Mouse (Mus musculus): ENCODE data around the gene Cadm3. TPM values are rescaled to one million over a fixed set of nuclear protein-coding genes. Genes with fewer than 3 reads are reported as not detected.

Cadm3 gene
- polyA plus RNA-seq (2014; fragmentation: Illumina TruSeq; extraction: RNeasy Lipid Tissue Mini Kit (QIAGEN cat#74804); ENCODE audit: insufficient read depth, low read depth, low replicate concordance): 0.82 TPM

GRCm38 (mm10) chr1:173367356-173368046, at the start of gene Cadm3:
Gene Cadm3 (minus strand): TSS chr1:173367695.

GRCm38 (mm10) chr1:173350372-173350957, 17.0 kb downstream of the Cadm3 start, which contains the start of gene Aim2:
Gene Aim2 (plus strand): TSS chr1:173350879.

GRCm38 (mm10) chr1:173333312-173334253, 33.9 kb downstream of the Cadm3 start, which contains the start of gene Ackr1:
Gene Ackr1 (minus strand): TSS chr1:173333750.

Other genes starting within 250 kb of the Cadm3 start
- gene Olfr1408, start 230.3 kb downstream of the Cadm3 start, polyA plus RNA-seq (2014; fragmentation: Illumina TruSeq; extraction: RNeasy Lipid Tissue Mini Kit (QIAGEN cat#74804); ENCODE audit: insufficient read depth, low read depth, low replicate concordance): not detected
- gene Olfr1406, start 177.1 kb downstream of the Cadm3 start, polyA plus RNA-seq (2014; fragmentation: Illumina TruSeq; extraction: RNeasy Lipid Tissue Mini Kit (QIAGEN cat#74804); ENCODE audit: insufficient read depth, low read depth, low replicate concordance): not detected
- not detected for gene Olfr218, start 169.9 kb downstream of the Cadm3 start, polyA plus RNA-seq (2014; fragmentation: Illumina TruSeq; extraction: RNeasy Lipid Tissue Mini Kit (QIAGEN cat#74804); ENCODE audit: insufficient read depth, low read depth, low replicate concordance)
- not detected for gene Olfr1404, start 155.3 kb downstream of the Cadm3 start, polyA plus RNA-seq (2014; fragmentation: Illumina TruSeq; extraction: RNeasy Lipid Tissue Mini Kit (QIAGEN cat#74804); ENCODE audit: insufficient read depth, low read depth, low replicate concordance)
- gene Fcer1a, start 140.5 kb downstream of the Cadm3 start, polyA plus RNA-seq (2014; fragmentation: Illumina TruSeq; extraction: RNeasy Lipid Tissue Mini Kit (QIAGEN cat#74804); ENCODE audit: insufficient read depth, low read depth, low replicate concordance): 0.33 TPM
- not detected for gene Olfr418, start 101.7 kb downstream of the Cadm3 start, polyA plus RNA-seq (2014; fragmentation: Illumina TruSeq; extraction: RNeasy Lipid Tissue Mini Kit (QIAGEN cat#74804); ENCODE audit: insufficient read depth, low read depth, low replicate concordance)
- gene Mptx2, start 89.9 kb downstream of the Cadm3 start, polyA plus RNA-seq (2014; fragmentation: Illumina TruSeq; extraction: RNeasy Lipid Tissue Mini Kit (QIAGEN cat#74804); ENCODE audit: insufficient read depth, low read depth, low replicate concordance): not detected
- gene Ackr1, start 33.9 kb downstream of the Cadm3 start, polyA plus RNA-seq (2014; fragmentation: Illumina TruSeq; extraction: RNeasy Lipid Tissue Mini Kit (QIAGEN cat#74804); ENCODE audit: insufficient read depth, low read depth, low replicate concordance): 1.1 TPM
- 3.7 TPM for gene Aim2, start 16.8 kb downstream of the Cadm3 start, polyA plus RNA-seq (2014; fragmentation: Illumina TruSeq; extraction: RNeasy Lipid Tissue Mini Kit (QIAGEN cat#74804); ENCODE audit: insufficient read depth, low read depth, low replicate concordance)
- 2.8 TPM for gene Ifi206, start 123.3 kb upstream of the Cadm3 start, polyA plus RNA-seq (2014; fragmentation: Illumina TruSeq; extraction: RNeasy Lipid Tissue Mini Kit (QIAGEN cat#74804); ENCODE audit: insufficient read depth, low read depth, low replicate concordance)
- gene Ifi214, start 168.3 kb upstream of the Cadm3 start, polyA plus RNA-seq (2014; fragmentation: Illumina TruSeq; extraction: RNeasy Lipid Tissue Mini Kit (QIAGEN cat#74804); ENCODE audit: insufficient read depth, low read depth, low replicate concordance): 0.96 TPM
- 9.7 TPM for gene Ifi213, start 231.6 kb upstream of the Cadm3 start, polyA plus RNA-seq (2014; fragmentation: Illumina TruSeq; extraction: RNeasy Lipid Tissue Mini Kit (QIAGEN cat#74804); ENCODE audit: insufficient read depth, low read depth, low replicate concordance)